ENCODE assay signal across 10 mouse cellular contexts in genomic region chr15:60762071-60762470, GRCm38 (mm10).
DNase-seq lines count a peak whose midpoint lies in the region; ATAC-seq lines count a peak whose summit lies in the region.
"Had no signal": no experiment of that assay in that cellular context is flagged by ENCODE, and none has a peak within 500 bp of the region (broad histone marks: within the 10 kb centered on the region; RNA-seq: fewer than 3 reads in every experiment).

No protein-coding gene starts in this region.

- no peak overlapping the region for H3K4me2 ChIP-seq in heart, embryonic 12.5 days
- H3K4me2 ChIP-seq: embryonic facial prominence, embryonic 15.5 days; limb, embryonic 13.5 days had no signal

- no peak overlapping the region for H3K4me3 ChIP-seq in heart, embryonic 12.5 days
- H3K4me3 ChIP-seq: embryonic facial prominence, embryonic 15.5 days; limb, embryonic 13.5 days had no signal

- no peak for ATAC-seq in heart, embryonic 12.5 days (ENCODE audit: insufficient number of reproducible peaks, low FRiP score)

- H3K27ac ChIP-seq in heart, embryonic 12.5 days (ENCODE audit: poor library complexity, severe bottlenecking) = no peak overlapping the region
- H3K27ac ChIP-seq: embryonic facial prominence, embryonic 15.5 days; limb, embryonic 13.5 days had no signal

- no peaks in the 10 kb centered on the region for H3K36me3 ChIP-seq in heart, embryonic 12.5 days
- H3K36me3 ChIP-seq in splenic B cell, adult 2 months (ENCODE audit: control insufficient read depth, insufficient read depth, low read length, poor library complexity, severe bottlenecking) = no peaks in the 10 kb centered on the region
- H3K36me3 ChIP-seq: embryonic facial prominence, embryonic 15.5 days; limb, embryonic 13.5 days had no signal

- H3K9ac ChIP-seq in heart, embryonic 12.5 days = no peak overlapping the region
- H3K9ac ChIP-seq: embryonic facial prominence, embryonic 15.5 days; limb, embryonic 13.5 days had no signal

- 0 out of 2 replicates have a peak, but pooled peaks cover 3% of the 10 kb centered on the region for H3K4me1 ChIP-seq in heart, embryonic 12.5 days (replicated peaks)
- H3K4me1 ChIP-seq: embryonic facial prominence, embryonic 15.5 days; limb, embryonic 13.5 days had no signal

- peak; percentile 29 for DNase-seq in heart, adult 8-10 months (ENCODE audit: low spot score)
- peak; percentile 17 for DNase-seq in retina, embryonic 14.5 days (ENCODE audit: low spot score)
- no peak for DNase-seq in retina, postnatal 1 day
- DNase-seq in embryo, embryonic 10.5 days (ENCODE audit: low spot score) = peak; percentile 23
- DNase-seq in splenic B cell, adult 2 months (ENCODE audit: low read depth, low spot score) = peak; percentile 5
- no peak for DNase-seq in gastrocnemius, postnatal 4 days (ENCODE audit: low spot score in 2 of 2)
- no peak for DNase-seq in thymus, postnatal 25 days

- no peaks in the 10 kb centered on the region for H3K9me3 ChIP-seq in heart, embryonic 12.5 days (replicated peaks)
- H3K9me3 ChIP-seq: embryonic facial prominence, embryonic 15.5 days; limb, embryonic 13.5 days had no signal

- H3K27me3 ChIP-seq in heart, embryonic 12.5 days (replicated peaks) = no peaks in the 10 kb centered on the region
- H3K27me3 ChIP-seq in splenic B cell, adult 2 months (ENCODE audit: control insufficient read depth, insufficient read depth, low read length, poor library complexity, severe bottlenecking) = no peaks in the 10 kb centered on the region
- H3K27me3 ChIP-seq: embryonic facial prominence, embryonic 15.5 days; limb, embryonic 13.5 days had no signal

- 63% methylated on average over 2 of the region's 2 CpGs for WGBS in heart, embryonic 12.5 days

Comparison
In these comparisons a context has a peak if more than half of its experiments do, and no peak if none do; other contexts are left out.
1. DNase-seq: peak in heart, adult 8-10 months (single experiment), retina, embryonic 14.5 days (single experiment), embryo, embryonic 10.5 days (single experiment) and splenic B cell, adult 2 months (single experiment); none in retina, postnatal 1 day (single experiment), gastrocnemius, postnatal 4 days (0 of 2) and thymus, postnatal 25 days (single experiment).